Mouse (Mus musculus): ENCODE measurements around the gene 4931422A03Rik.

DNA sequence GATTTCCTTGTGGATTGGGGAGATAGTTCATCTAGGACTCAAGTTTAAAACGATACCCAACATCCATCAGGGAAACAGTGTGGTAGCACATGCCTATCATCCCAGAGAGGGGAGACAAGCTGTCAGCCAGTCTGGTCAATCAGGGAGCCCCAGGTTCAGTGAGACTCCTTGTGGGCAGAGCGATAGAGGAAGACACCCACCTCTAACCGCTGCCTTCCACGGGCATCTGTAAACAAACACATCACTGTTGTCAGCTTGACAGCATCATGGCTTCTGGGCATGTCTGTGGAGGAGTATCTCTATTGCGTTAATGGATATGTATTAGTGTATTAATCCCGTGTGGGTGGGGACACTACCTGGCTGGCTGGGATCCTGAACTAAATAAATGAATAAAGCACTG is 71.3 kb downstream of the 4931422A03Rik start:
- TF ChIP-seq CTCF (IDR thresholded peaks at IDR 0.05; ENCODE audit: low read depth): no peak
- TF ChIP-seq EP300 (optimal IDR thresholded peaks at IDR 0.05): no peak
